8 mouse cellular contexts compared by ENCODE assay signal in genomic region chr10:39659411-39660268, GRCm38 (mm10). TPM values are rescaled to one million over a fixed set of nuclear protein-coding genes. Genes with fewer than 3 reads are reported as not detected.
DNase-seq lines count a peak whose midpoint lies in the region; ATAC-seq and TF ChIP-seq lines count a peak whose summit lies in the region.

No protein-coding gene starts in this region.

- intact Hi-C loops in heart, postnatal 14 days (cut with DNase I): no loop called here

- H3K4me3 ChIP-seq in forebrain, embryonic 10.5 days: peak overlapping the region; percentile 10; the same call in 1 of the 2 replicates
- H3K4me3 ChIP-seq in midbrain, embryonic 12.5 days: no peak overlapping the region
- no peak overlapping the region for H3K4me3 ChIP-seq in stomach, postnatal 0 days (ENCODE audit: low read depth, low read length)

- no peak for TF ChIP-seq CTCF in stomach, postnatal 0 days (IDR thresholded peaks at IDR 0.05; ENCODE audit: low read depth)

- DNase-seq in 3T3-L1 (ENCODE audit: low read depth, low spot score): peak; percentile 79
- peak; percentile 35 for DNase-seq in adipocyte (ENCODE audit: low spot score)
- DNase-seq in forebrain, embryonic 10.5 days (ENCODE audit: extremely low spot score, low spot score): peak; percentile 53
- peak; percentile 47 to 70 for DNase-seq in heart, postnatal 14 days
- peak; percentile 54 to 77 for DNase-seq in kidney, postnatal 4 days
- DNase-seq in stomach, postnatal 0 days (ENCODE audit: low spot score): peak; percentile 75
- no peak for DNase-seq in spleen, postnatal 36 days (ENCODE audit: low spot score in 2 of 2)

- peaks cover 53% of the 10 kb centered on the region for H3K4me1 ChIP-seq in forebrain, embryonic 10.5 days
- peaks cover 28% of the 10 kb centered on the region for H3K4me1 ChIP-seq in midbrain, embryonic 12.5 days
- peaks cover 4% of the 10 kb centered on the region; the same call in 1 of the 2 replicates for H3K4me1 ChIP-seq in stomach, postnatal 0 days (replicated peaks; ENCODE audit: control insufficient read depth, insufficient read depth)

- peak overlapping the region; percentile 12 for H3K4me2 ChIP-seq in midbrain, embryonic 12.5 days (replicated peaks)
- no peak overlapping the region; the same call in 1 of the 2 replicates for H3K4me2 ChIP-seq in stomach, postnatal 0 days (replicated peaks; ENCODE audit: low read depth)

- peak overlapping the region; percentile 88 for H3K27ac ChIP-seq in forebrain, embryonic 10.5 days
- H3K27ac ChIP-seq in midbrain, embryonic 12.5 days (replicated peaks): peak overlapping the region; percentile 85
- H3K27ac ChIP-seq in stomach, postnatal 0 days (replicated peaks): peak overlapping the region; percentile 88

- H3K27me3 ChIP-seq in forebrain, embryonic 10.5 days (ENCODE audit: poor library complexity, severe bottlenecking): no peaks in the 10 kb centered on the region
- H3K27me3 ChIP-seq in midbrain, embryonic 12.5 days: no peaks in the 10 kb centered on the region
- no peaks in the 10 kb centered on the region for H3K27me3 ChIP-seq in stomach, postnatal 0 days (ENCODE audit: control insufficient read depth, insufficient read depth, low read length)

- H3K36me3 ChIP-seq in forebrain, embryonic 10.5 days (replicated peaks): peaks cover 15% of the 10 kb centered on the region
- 0 out of 2 replicates have a peak, but pooled peaks cover 4% of the 10 kb centered on the region for H3K36me3 ChIP-seq in midbrain, embryonic 12.5 days
- no peaks in the 10 kb centered on the region for H3K36me3 ChIP-seq in stomach, postnatal 0 days (ENCODE audit: control insufficient read depth, insufficient read depth, low read length)

- peaks cover 10% of the 10 kb centered on the region; the same call in 1 of the 2 replicates for H3K9me3 ChIP-seq in forebrain, embryonic 10.5 days
- no peaks in the 10 kb centered on the region for H3K9me3 ChIP-seq in midbrain, embryonic 12.5 days
- H3K9me3 ChIP-seq in stomach, postnatal 0 days (ENCODE audit: control insufficient read depth, low read length): no peaks in the 10 kb centered on the region

- no peak overlapping the region for H3K9ac ChIP-seq in midbrain, embryonic 12.5 days (replicated peaks)
- H3K9ac ChIP-seq in stomach, postnatal 0 days (ENCODE audit: low read length): no peak overlapping the region; the same call in 1 of the 2 replicates

- WGBS in forebrain, embryonic 10.5 days: 13% methylated on average over 11 of the region's 11 CpGs
- 6% methylated on average over 11 of the region's 11 CpGs for WGBS in midbrain, embryonic 12.5 days
- WGBS in stomach, postnatal 0 days: 10% methylated on average over 11 of the region's 11 CpGs

- ATAC-seq in midbrain, embryonic 12.5 days (ENCODE audit: low FRiP score, low read depth): peak; percentile 85
- peak; percentile 84 for ATAC-seq in stomach, postnatal 0 days (ENCODE audit: low FRiP score, low TSS enrichment)

- peak; percentile 78 for TF ChIP-seq EP300 in stomach, postnatal 0 days (optimal IDR thresholded peaks at IDR 0.05)

RNA-seq across cellular contexts. Expression of gene Traf3ip2, which starts 46.9 kb away (rescaled TPM):
- 10.3 and 11.7 TPM in 2 replicates for polyA plus RNA-seq in forebrain, embryonic 10.5 days (2016; fragmentation: Nextera tagmentation; extraction: Ambion mirVana)
- 1 to 10 TPM; 5.3 to 6.8 TPM for total RNA-seq in heart, postnatal 14 days (2021)
- 5.4 and 6.1 TPM in 2 replicates for polyA plus RNA-seq in midbrain, embryonic 12.5 days (2016; fragmentation: Nextera tagmentation; extraction: Ambion mirVana)
- polyA plus RNA-seq in stomach, postnatal 0 days (2015; fragmentation: Nextera tagmentation; extraction: Ambion mirVana): 19.4 and 24.1 TPM in 2 replicates

Comparison
In these comparisons a context has a peak if more than half of its experiments do, and no peak if none do; other contexts are left out.
1. DNase-seq: peak in 3T3-L1 (single experiment), adipocyte (single experiment), forebrain, embryonic 10.5 days (single experiment), heart, postnatal 14 days (2 of 2), kidney, postnatal 4 days (2 of 2) and stomach, postnatal 0 days (single experiment); none in spleen, postnatal 36 days (0 of 2).
2. Peak in every context shown above with its lines, with median percentiles within 50 percentile points of each other: H3K27ac ChIP-seq.